Comparison of ENCODE assay signal across 18 mouse cellular contexts in genomic region chr3:54475879-54476278, GRCm38 (mm10).
"Had no signal": no experiment of that assay in that cellular context is flagged by ENCODE, and none has a peak within 500 bp of the region (broad histone marks: within the 10 kb centered on the region; RNA-seq: fewer than 3 reads in every experiment).

No protein-coding gene starts in this region.

- H3K9ac ChIP-seq: lung, embryonic 14.5 days; midbrain, embryonic 12.5 days; neural tube, embryonic 13.5 days; neural tube, embryonic 15.5 days had no signal

- H3K4me1 ChIP-seq: midbrain, embryonic 10.5 days; midbrain, embryonic 12.5 days; neural tube, embryonic 13.5 days; neural tube, embryonic 15.5 days had no signal

- H3K9me3 ChIP-seq: midbrain, embryonic 10.5 days; midbrain, embryonic 12.5 days; neural tube, embryonic 13.5 days; neural tube, embryonic 15.5 days had no signal

- H3K36me3 ChIP-seq: midbrain, embryonic 10.5 days; midbrain, embryonic 12.5 days; neural tube, embryonic 13.5 days; neural tube, embryonic 15.5 days had no signal

- DNase-seq: lung, embryonic 14.5 days; lung, postnatal 10 days; lung, postnatal 4 days; midbrain, embryonic 14.5 days; retina, postnatal 1 day; right cerebral cortex, adult 18-20 months; right cerebral cortex, postnatal 25 days; right cerebral cortex, postnatal 4 days; spleen, adult 18-20 months; thymus, adult 18-20 months; thymus, postnatal 14 days; thymus, postnatal 36 days had no signal

- H3K27me3 ChIP-seq: midbrain, embryonic 12.5 days; neural tube, embryonic 13.5 days; neural tube, embryonic 15.5 days had no signal

- H3K4me3 ChIP-seq: midbrain, embryonic 10.5 days; midbrain, embryonic 12.5 days; myocyte; neural tube, embryonic 13.5 days; neural tube, embryonic 15.5 days had no signal

- ATAC-seq: midbrain, embryonic 16.5 days had no signal

- H3K4me2 ChIP-seq: lung, embryonic 14.5 days; midbrain, embryonic 12.5 days; neural tube, embryonic 13.5 days; neural tube, embryonic 15.5 days had no signal

- H3K27ac ChIP-seq: midbrain, embryonic 10.5 days; midbrain, embryonic 12.5 days; neural tube, embryonic 13.5 days; neural tube, embryonic 15.5 days had no signal
